Mouse (Mus musculus) lung, embryonic 16.5 days (tissue): ENCODE results near the gene Sntn. TPM values are rescaled to one million over a fixed set of nuclear protein-coding genes. Genes with fewer than 3 reads are reported as not detected.

Experiments used
- ATAC-seq: fragments of 200-750 bp; cut with Nextera tagmentation; 2 replicates; pipeline ENCODE4 v1.8.0; 2017; ENCODE audit warnings: low read depth, mild to moderate bottlenecking, moderate library complexity
- H3K27ac ChIP-seq: fragments of 300-500 bp; sonication (generic); 2 replicates; pipeline ENCODE4 v1.5.1; 2014; ENCODE audit warnings: mild to moderate bottlenecking, control low read depth, low read length
- H3K27me3 ChIP-seq: fragments of 300-500 bp; sonication (generic); 2 replicates; pipeline ENCODE4 v1.6.1; 2014; ENCODE audit warnings: low read depth, low read length, mixed read lengths; ENCODE audit not compliant: control insufficient read depth, insufficient read depth
- H3K36me3 ChIP-seq: fragments of 300-500 bp; sonication (generic); 2 replicates; pipeline ENCODE4 v1.6.1; 2014; ENCODE audit warnings: low read length; ENCODE audit not compliant: control insufficient read depth, insufficient read depth
- H3K4me1 ChIP-seq: fragments of 300-500 bp; sonication (generic); replicated peaks from 2 replicates; pipeline ENCODE4 v1.6.1; 2014; ENCODE audit warnings: low read length, mixed read lengths; ENCODE audit not compliant: control insufficient read depth, insufficient read depth
- H3K4me2 ChIP-seq: fragments of 300-500 bp; sonication (generic); 2 replicates; pipeline ENCODE4 v1.6.1; 2014; ENCODE audit warnings: low read depth, low read length, control low read depth
- H3K4me3 ChIP-seq: fragments of 300-500 bp; sonication (generic); 2 replicates; pipeline ENCODE4 v1.5.1; 2014; ENCODE audit warnings: mild to moderate bottlenecking, low read length, control low read depth
- H3K9ac ChIP-seq: fragments of 300-500 bp; sonication (generic); 2 replicates; pipeline ENCODE4 v1.6.1; 2014; ENCODE audit warnings: low read length, control low read depth
- H3K9me3 ChIP-seq: fragments of 300-500 bp; sonication (generic); 2 replicates; pipeline ENCODE4 v1.6.1; 2016; ENCODE audit warnings: low read length; ENCODE audit not compliant: control insufficient read depth
- WGBS: fragments of 180-500 bp; shearing (Covaris S2); extraction: QIAGEN DNeasy Blood & Tissue Kit; methylation state at CpG from one replicate; pipeline ENCODE4 v1.1.7; 2014; 5-methylcytosine and 5-hydroxymethylcytosine counted together
- polyA plus RNA-seq: library from polyadenylated mRNA; unstranded; fragments of >200 nt; fragmentation: Nextera tagmentation; extraction: Ambion mirVana; gene quantifications from 2 replicates; pipeline ENCODE4 v1.2.1, GENCODE M21; 2015

Gene Sntn
- polyA plus RNA-seq = 1.6 and 2.5 TPM in 2 replicates

- Histone ChIP-seq H3K9ac (no peak within 1 kb of the TSS), H3K27ac (no peak within 1 kb of the TSS), H3K9me3 (no peaks in the 10 kb centered on the region), H3K4me2 (no peak within 1 kb of the TSS), H3K4me1 (no peaks in the 10 kb centered on the region), H3K36me3 (no peaks in the 10 kb centered on the region), H3K4me3 (no peak within 1 kb of the TSS), H3K27me3 (no peaks in the 10 kb centered on the region)
- ATAC-seq = no peak
- 59% methylated on average over 2 of the region's 2 CpGs for WGBS
Measured at GRCm38 (mm10) chr14:13670576-13670975, at the start of gene Sntn. TSS of gene Sntn (plus strand) at chr14:13670876.

- H3K4me3 ChIP-seq = no peak overlapping the region
- H3K27me3 ChIP-seq = no peaks in the 10 kb centered on the region
- no peak for ATAC-seq
- no peaks in the 10 kb centered on the region for H3K36me3 ChIP-seq
- no peak overlapping the region for H3K27ac ChIP-seq
- H3K4me1 ChIP-seq = no peaks in the 10 kb centered on the region
- H3K4me2 ChIP-seq = no peak overlapping the region
- WGBS = 87% methylated on average over 1 of the region's 1 CpGs
- H3K9ac ChIP-seq = no peak overlapping the region
- H3K9me3 ChIP-seq = no peaks in the 10 kb centered on the region
Measured at GRCm38 (mm10) chr14:13649865-13650264, 20.8 kb upstream of the Sntn start.

- no peaks in the 10 kb centered on the region for H3K27me3 ChIP-seq
- no peaks in the 10 kb centered on the region for H3K9me3 ChIP-seq
- H3K36me3 ChIP-seq = no peaks in the 10 kb centered on the region
- 46% methylated on average over 1 of the region's 1 CpGs for WGBS
- no peak for ATAC-seq
- H3K9ac ChIP-seq = no peak overlapping the region
- no peaks in the 10 kb centered on the region for H3K4me1 ChIP-seq
- H3K4me3 ChIP-seq = no peak overlapping the region
- H3K27ac ChIP-seq = no peak overlapping the region
- H3K4me2 ChIP-seq = no peak overlapping the region
Measured at GRCm38 (mm10) chr14:13651039-13651438, 19.6 kb upstream of the Sntn start.

- no peak for ATAC-seq
- no peaks in the 10 kb centered on the region for H3K36me3 ChIP-seq
- no peak overlapping the region for H3K9ac ChIP-seq
- H3K4me1 ChIP-seq = no peaks in the 10 kb centered on the region
- no peak overlapping the region for H3K27ac ChIP-seq
- no peaks in the 10 kb centered on the region for H3K9me3 ChIP-seq
- H3K4me3 ChIP-seq = no peak overlapping the region
- H3K4me2 ChIP-seq = no peak overlapping the region
- WGBS = 66% methylated on average over 2 of the region's 2 CpGs
- no peaks in the 10 kb centered on the region for H3K27me3 ChIP-seq
Measured at GRCm38 (mm10) chr14:13651541-13652298, 19.0 kb upstream of the Sntn start.

GRCm38 (mm10) chr14:13686716-13687115, 16.0 kb downstream of the Sntn start:
- H3K9me3 ChIP-seq = no peaks in the 10 kb centered on the region
- no peak overlapping the region for H3K9ac ChIP-seq
- no peaks in the 10 kb centered on the region for H3K27me3 ChIP-seq
- ATAC-seq = no peak
- H3K4me2 ChIP-seq = no peak overlapping the region
- no peak overlapping the region for H3K27ac ChIP-seq
- no peaks in the 10 kb centered on the region for H3K4me1 ChIP-seq
- H3K4me3 ChIP-seq = no peak overlapping the region
- WGBS = 41% methylated on average over 1 of the region's 1 CpGs
- no peaks in the 10 kb centered on the region for H3K36me3 ChIP-seq

- Histone ChIP-seq H3K4me3 (no peak overlapping the region), H3K36me3 (no peaks in the 10 kb centered on the region), H3K27me3 (no peaks in the 10 kb centered on the region), H3K27ac (no peak overlapping the region), H3K9me3 (no peaks in the 10 kb centered on the region), H3K4me2 (no peak overlapping the region), H3K4me1 (no peaks in the 10 kb centered on the region), H3K9ac (no peak overlapping the region)
- ATAC-seq = no peak
- WGBS = 38% methylated on average over 2 of the region's 2 CpGs
Measured at GRCm38 (mm10) chr14:13690426-13690825, 19.8 kb downstream of the Sntn start.

- Histone ChIP-seq H3K4me3 (no peak overlapping the region), H3K9me3 (no peaks in the 10 kb centered on the region), H3K27ac (no peak overlapping the region), H3K4me2 (no peak overlapping the region), H3K36me3 (no peaks in the 10 kb centered on the region), H3K27me3 (no peaks in the 10 kb centered on the region), H3K4me1 (no peaks in the 10 kb centered on the region), H3K9ac (no peak overlapping the region)
- 36% methylated on average over 4 of the region's 4 CpGs for WGBS
- no peak for ATAC-seq
Measured at GRCm38 (mm10) chr14:13732263-13732662, 61.6 kb downstream of the Sntn start.

Other genes with a start within 250 kb of the Sntn start
- gene Gm281, start 243.6 kb downstream of the Sntn start, polyA plus RNA-seq = 0.05 and 0.06 TPM in 2 replicates